Mouse (Mus musculus) limb, embryonic 14.5 days (tissue): ENCODE data around the gene C530008M17Rik. TPM values are rescaled to one million over a fixed set of nuclear protein-coding genes. Genes with fewer than 3 reads are reported as not detected.
A peak's percentile ranks its signal among the peaks of the same experiment; 100 is the strongest.

ENCODE experiments used
- ATAC-seq: fragments of 200-750 bp; cut with Nextera tagmentation; 2 replicates; pipeline ENCODE4 v1.8.0; 2017; ENCODE audit warnings: low read depth, moderate number of reproducible peaks, moderate TSS enrichment; ENCODE audit not compliant: low FRiP score
- DNase-seq: peaks from one replicate; pipeline ENCODE4 v3.0.0-alpha.2; 2015; ENCODE audit warnings: low spot score
- H3K27ac ChIP-seq: fragments of 300-500 bp; sonication (generic); replicated peaks from 2 replicates; pipeline ENCODE4 v1.5.1; 2014; ENCODE audit warnings: low read depth, mild to moderate bottlenecking, low read length, moderate library complexity, mixed read lengths
- H3K27me3 ChIP-seq: fragments of 300-500 bp; sonication (generic); 2 replicates; pipeline ENCODE4 v1.6.1; 2014; ENCODE audit warnings: low read length, mixed read lengths; ENCODE audit not compliant: control insufficient read depth, insufficient read depth
- H3K36me3 ChIP-seq: fragments of 300-500 bp; sonication (generic); 2 replicates; pipeline ENCODE4 v1.6.1; 2014; ENCODE audit warnings: mild to moderate bottlenecking, low read length, moderate library complexity, mixed read lengths; ENCODE audit not compliant: control insufficient read depth, insufficient read depth
- H3K4me1 ChIP-seq: fragments of 300-500 bp; sonication (generic); 2 replicates; pipeline ENCODE4 v1.6.1; 2014; ENCODE audit warnings: antibody characterized with exemption, low read length, mixed read lengths; ENCODE audit not compliant: control insufficient read depth, insufficient read depth
- H3K4me2 ChIP-seq: fragments of 300-500 bp; sonication (generic); replicated peaks from 2 replicates; pipeline ENCODE4 v1.6.1; 2014; ENCODE audit warnings: low read depth, mild to moderate bottlenecking, low read length, moderate library complexity; ENCODE audit not compliant: severe bottlenecking
- H3K4me3 ChIP-seq: fragments of 300-500 bp; sonication (generic); replicated peaks from 2 replicates; pipeline ENCODE4 v1.5.1; 2014; ENCODE audit warnings: low read length
- H3K9ac ChIP-seq: fragments of 300-500 bp; sonication (generic); 2 replicates; pipeline ENCODE4 v1.6.1; 2014; ENCODE audit warnings: mild to moderate bottlenecking, low read depth, low read length, moderate library complexity; ENCODE audit not compliant: severe bottlenecking
- H3K9me3 ChIP-seq: fragments of 300-500 bp; sonication (generic); 2 replicates; pipeline ENCODE4 v1.6.1; 2016; ENCODE audit warnings: low read length; ENCODE audit not compliant: control insufficient read depth
- POLR2A ChIP-seq: fragments of 200-500 bp; IDR thresholded peaks from 2 replicates; pipeline ENCODE4 v1.8.0; 2012; ENCODE audit warnings: inconsistent platforms, mild to moderate bottlenecking, moderate library complexity, borderline replicate concordance; ENCODE audit not compliant: insufficient read depth, insufficient read length; ENCODE audit errors: extremely low read depth
- WGBS: fragments of 180-500 bp; shearing (Covaris S2); extraction: QIAGEN DNeasy Blood & Tissue Kit; methylation state at CpG from one replicate; pipeline ENCODE4 v1.1.7; 2014; 5-methylcytosine and 5-hydroxymethylcytosine counted together
- polyA plus RNA-seq, 2 experiments: library from polyadenylated mRNA; depleted of rRNA in 1 of 2; stranded (reverse) in 1 of 2; unstranded in 1 of 2; fragments of >200 nt; fragmentation: Nextera tagmentation in 1 of 2; extraction: Ambion mirVana in 1 of 2; gene quantifications; 2 replicates each; pipeline versions ENCODE4 v1.2.1 to v1.2.3; 2012 to 2014

Gene C530008M17Rik
- polyA plus RNA-seq, 2 experiments: 12.6 to 26.5 TPM

DNA sequence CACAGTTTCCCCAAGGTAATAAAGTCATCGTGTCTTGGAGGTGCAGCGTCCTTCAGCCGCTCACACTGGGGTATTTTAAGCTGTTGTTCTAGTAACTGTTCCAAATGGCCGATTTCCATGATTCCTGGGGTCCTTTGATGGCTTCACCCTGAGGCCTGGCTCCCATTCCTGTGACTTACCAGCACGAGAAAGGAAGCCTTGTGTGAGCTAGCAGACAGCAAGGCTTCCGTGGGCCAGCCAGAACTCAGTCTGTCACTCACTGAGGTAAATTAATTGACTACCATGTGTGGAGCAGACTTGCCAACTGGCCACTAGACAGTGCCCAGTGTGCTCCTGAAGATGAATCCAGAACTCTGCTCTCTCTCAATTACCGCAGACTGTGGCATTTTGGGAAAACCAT is 41.2 kb downstream of the C530008M17Rik start:
- no peak overlapping the region for H3K4me3 ChIP-seq
- TF ChIP-seq POLR2A: no peak
- H3K4me1 ChIP-seq: peaks cover 13% of the 10 kb centered on the region
- H3K36me3 ChIP-seq: no peaks in the 10 kb centered on the region
- H3K27ac ChIP-seq: no peak overlapping the region
- no peak overlapping the region for H3K4me2 ChIP-seq
- no peak overlapping the region for H3K9ac ChIP-seq
- DNase-seq (no peak), ATAC-seq (no peak)
- no peaks in the 10 kb centered on the region for H3K27me3 ChIP-seq
- WGBS: 64% methylated on average over 7 of the region's 7 CpGs
- H3K9me3 ChIP-seq: no peaks in the 10 kb centered on the region

DNA sequence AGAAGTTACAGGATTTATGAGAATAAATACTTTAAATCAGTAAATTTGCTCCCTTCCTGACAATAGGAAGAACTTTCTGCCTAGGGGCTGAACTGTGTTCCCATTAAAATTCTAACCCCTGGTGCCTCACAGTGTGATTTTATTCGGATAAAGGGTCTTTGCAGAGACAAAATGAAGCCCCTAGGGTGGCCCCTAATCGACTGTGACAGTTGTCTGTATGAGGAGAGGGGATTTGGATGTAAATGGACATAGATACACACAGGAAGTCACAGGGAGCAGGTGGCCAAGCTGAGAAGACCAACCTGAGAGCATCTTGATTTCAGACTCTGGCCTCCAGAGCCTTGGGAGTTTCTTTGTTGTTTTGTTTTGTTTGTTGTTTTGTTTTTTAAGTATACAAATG is 41.9 kb downstream of the C530008M17Rik start:
- Histone ChIP-seq H3K9me3 (no peaks in the 10 kb centered on the region), H3K4me3 (no peak overlapping the region), H3K27ac (no peak overlapping the region), H3K27me3 (no peaks in the 10 kb centered on the region), H3K9ac (no peak overlapping the region), H3K4me1 (peaks cover 18% of the 10 kb centered on the region), H3K36me3 (no peaks in the 10 kb centered on the region), H3K4me2 (no peak overlapping the region)
- no peak for TF ChIP-seq POLR2A
- 55% methylated on average over 2 of the region's 2 CpGs for WGBS
- DNase-seq: no peak
- ATAC-seq: no peak

GRCm38 (mm10) chr5:76701127-76701853 is 45.0 kb downstream of the C530008M17Rik start:
- peak overlapping the region; percentile 70 for H3K27ac ChIP-seq
- DNase-seq: no peak
- TF ChIP-seq POLR2A: no peak
- no peak overlapping the region for H3K4me2 ChIP-seq
- no peaks in the 10 kb centered on the region for H3K36me3 ChIP-seq
- WGBS: 74% methylated on average over 13 of the region's 13 CpGs
- H3K4me3 ChIP-seq: no peak overlapping the region
- peaks cover 18% of the 10 kb centered on the region for H3K4me1 ChIP-seq
- no peak overlapping the region for H3K9ac ChIP-seq
- ATAC-seq: no peak
- no peaks in the 10 kb centered on the region for H3K27me3 ChIP-seq
- H3K9me3 ChIP-seq: no peaks in the 10 kb centered on the region

DNA sequence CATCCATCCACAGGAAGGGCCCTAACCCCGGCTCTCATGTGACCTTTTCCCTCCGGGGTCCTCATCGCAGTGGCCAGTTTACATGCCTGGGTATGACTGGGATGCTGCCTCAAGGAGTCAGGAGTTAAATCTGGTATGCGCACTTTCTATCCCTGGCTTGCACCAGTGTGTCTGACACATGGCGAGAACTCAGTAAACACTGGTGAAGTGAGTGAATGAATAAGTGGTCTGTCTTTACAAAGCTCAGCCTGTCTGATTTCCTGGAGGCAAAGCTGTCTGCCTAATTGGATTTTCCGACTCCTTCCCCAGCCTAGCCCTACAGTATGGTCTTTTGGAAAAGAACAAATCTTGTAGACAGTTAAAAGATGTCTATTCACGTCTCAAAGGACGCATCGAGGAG is 45.8 kb downstream of the C530008M17Rik start:
- H3K27ac ChIP-seq: peak overlapping the region; percentile 70
- peaks cover 18% of the 10 kb centered on the region for H3K4me1 ChIP-seq
- no peak for TF ChIP-seq POLR2A
- no peak for ATAC-seq
- H3K4me3 ChIP-seq: no peak overlapping the region
- H3K9ac ChIP-seq: no peak overlapping the region
- no peak for DNase-seq
- no peaks in the 10 kb centered on the region for H3K27me3 ChIP-seq
- H3K36me3 ChIP-seq: no peaks in the 10 kb centered on the region
- H3K4me2 ChIP-seq: no peak overlapping the region
- WGBS: 69% methylated on average over 9 of the region's 9 CpGs
- no peaks in the 10 kb centered on the region for H3K9me3 ChIP-seq

GRCm38 (mm10) chr5:76702646-76703045 is 46.3 kb downstream of the C530008M17Rik start:
- no peak for ATAC-seq
- no peak for TF ChIP-seq POLR2A

More at GRCm38 (mm10) chr5:76702646-76703045, 46.3 kb downstream of the C530008M17Rik start:
- 41% methylated on average over 12 of the region's 12 CpGs for WGBS
- no peaks in the 10 kb centered on the region for H3K9me3 ChIP-seq
- no peak overlapping the region for H3K4me3 ChIP-seq
- H3K9ac ChIP-seq: no peak overlapping the region
- H3K4me1 ChIP-seq: peaks cover 18% of the 10 kb centered on the region
- no peak for DNase-seq
- H3K27ac ChIP-seq: peak overlapping the region; percentile 70; the same call in 1 of the 2 replicates
- peak overlapping the region; percentile 21; the same call in 1 of the 2 replicates for H3K4me2 ChIP-seq
- H3K36me3 ChIP-seq: no peaks in the 10 kb centered on the region
- H3K27me3 ChIP-seq: no peaks in the 10 kb centered on the region
